In the genomic region with DNA sequence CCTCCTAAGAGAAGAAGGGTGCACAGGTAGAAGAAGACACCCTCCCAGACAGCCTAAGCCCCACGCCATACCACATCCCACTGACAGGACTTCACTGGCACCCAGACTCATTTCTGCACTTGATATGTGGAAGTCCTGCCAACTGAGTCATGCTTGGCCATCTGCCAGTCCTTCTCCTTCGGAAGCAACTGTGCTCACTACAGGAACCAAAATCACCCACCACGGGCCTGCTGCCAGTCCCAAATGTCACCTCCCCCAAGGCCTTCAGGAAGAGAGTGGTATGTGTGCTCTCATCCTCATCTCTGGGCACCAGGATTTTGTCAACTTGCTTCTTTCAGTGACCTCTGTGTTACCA, we compare ENCODE assay signal across 10 mouse cellular contexts. TPM values are rescaled to one million over a fixed set of nuclear protein-coding genes. Genes with fewer than 3 reads are reported as not detected.
DNase-seq lines count a peak whose midpoint lies in the region; ATAC-seq and TF ChIP-seq lines count a peak whose summit lies in the region.
"Had no signal": no experiment of that assay in that cellular context is flagged by ENCODE, and none has a peak within 500 bp of the region (broad histone marks: within the 10 kb centered on the region; RNA-seq: fewer than 3 reads in every experiment).

No protein-coding gene starts in this region.

- no peak for ATAC-seq in cerebellum, adult (ENCODE audit: insufficient number of reproducible peaks, low FRiP score, low TSS enrichment)

- no peak overlapping the region for H3K4me3 ChIP-seq in lung, adult 2 months (replicated peaks; ENCODE audit: extremely low read depth, low read depth, low read length)
- H3K4me3 ChIP-seq: embryonic facial prominence, embryonic 12.5 days; myocyte had no signal

- peak; percentile 25 for DNase-seq in cerebellum, adult 11 months
- peak; percentile 29 for DNase-seq in c-Kit-positive CD71-negative TER-119-negative erythroid progenitor cells, embryonic 14.5 days (ENCODE audit: low read depth)
- DNase-seq in gastrocnemius, postnatal 25 days, result peak; percentile 18
- peak; percentile 81 for DNase-seq in kidney, postnatal 25 days
- DNase-seq in lung, adult 2 months, result peak; percentile 69
- peak; percentile 17 to 26 for DNase-seq in spleen, adult 18-20 months
- DNase-seq in thymus, postnatal 10 days (ENCODE audit: low spot score in 2 of 2), result no peak

- WGBS in lung, adult 2 months, result 7% methylated on average over 3 of the region's 3 CpGs

- TF ChIP-seq CTCF in lung, adult 2 months (IDR thresholded peaks at IDR 0.05; ENCODE audit: insufficient read depth, low read length), result no peak

- TF ChIP-seq POLR2A in lung, adult 2 months (IDR thresholded peaks at IDR 0.05; ENCODE audit: borderline replicate concordance, extremely low read depth, low read depth, low read length), result no peak

- H3K4me1 ChIP-seq in lung, adult 2 months (ENCODE audit: control insufficient read depth, insufficient read depth, low read length), result peaks cover 6% of the 10 kb centered on the region

RNA-seq across cellular contexts. Expression of gene Nos1ap, which starts 34.7 kb away (rescaled TPM):
- 1 to 10 TPM; 1.4 to 1.7 TPM for total RNA-seq in gastrocnemius, postnatal 25 days (2021)
- polyA plus RNA-seq in lung, adult 2 months (2012; rRNA removed), result 17.7 and 28.9 TPM in 2 replicates

Comparison
In these comparisons a context has a peak if more than half of its experiments do, and no peak if none do; other contexts are left out.
1. DNase-seq: peak in cerebellum, adult 11 months (single experiment), c-Kit-positive CD71-negative TER-119-negative erythroid progenitor cells, embryonic 14.5 days (single experiment), gastrocnemius, postnatal 25 days (single experiment), kidney, postnatal 25 days (2 of 2), lung, adult 2 months (single experiment) and spleen, adult 18-20 months (2 of 2); none in thymus, postnatal 10 days (0 of 2).